Mouse (Mus musculus): Measurements from ENCODE around the gene Ifitm10.

DNA sequence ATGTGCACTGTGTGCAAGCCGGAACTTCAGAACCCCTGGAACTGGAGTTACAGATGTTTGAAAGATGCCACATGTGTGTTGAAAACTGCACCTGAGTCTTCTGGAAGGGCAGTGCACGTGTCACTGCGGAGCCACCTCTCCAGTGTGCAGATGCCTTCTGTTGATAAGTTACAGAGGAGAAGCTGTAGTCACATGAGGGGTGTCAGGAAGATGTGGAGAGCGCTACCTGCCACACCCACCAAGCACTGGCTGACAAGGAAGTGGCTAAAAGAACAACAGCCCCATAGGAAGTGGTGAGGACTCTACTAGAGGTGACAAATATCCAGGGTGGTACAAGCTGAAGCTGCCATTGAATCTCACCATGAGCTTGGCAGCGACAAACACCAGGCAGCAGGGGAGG lies 19.7 kb downstream of the Ifitm10 start:
- TF ChIP-seq POLR2A (IDR thresholded peaks at IDR 0.05; ENCODE audit: borderline replicate concordance, extremely low read depth, low read depth, low read length) (no peak), CTCF (IDR thresholded peaks at IDR 0.05; ENCODE audit: insufficient read depth, low read length) (no peak)

Measured in lung, adult 2 months (tissue).